Mouse (Mus musculus) left cerebral cortex, postnatal 14 days (tissue): ENCODE data around the gene Ncapd2. TPM values are rescaled to one million over a fixed set of nuclear protein-coding genes. Genes with fewer than 3 reads are reported as not detected.

Source experiments
- DNase-seq, 2 experiments: peaks; one replicate each; pipeline ENCODE4 v3.0.0; 2021 to 2022; ENCODE audit warnings: low spot score in 2 of 2, mixed read lengths in 1 of 2
- intact Hi-C: fragments of 180-260 bp; cut with DNase I; formaldehyde crosslinking; loops from one replicate; pipeline ENCODE4 v1.15.1; 2025
- microRNA-seq, 2 experiments: library from miRNA; unstranded; fragments of <30 nt; microRNA quantifications; one replicate each; pipeline ENCODE4 v1.2.0; 2022
- total RNA-seq, 2 experiments: library from RNA; stranded (reverse); gene quantifications; 2 replicates each; pipeline ENCODE4 v1.2.3; 2021

The Ncapd2 gene
- total RNA-seq, 2 experiments from 2014 or later: 23.5 to 29.6 TPM

- intact Hi-C loops: no loop called here
- no peak for DNase-seq
These were observed 61.6 kb downstream of the Ncapd2 start for GRCm38 (mm10) chr6:125129710-125130402.

- DNase-seq: no peak
- intact Hi-C loops: no loop called here
These were observed 62.8 kb downstream of the Ncapd2 start for GRCm38 (mm10) chr6:125128724-125129123.

GRCm38 (mm10) chr6:125119387-125119786, 72.1 kb downstream of the Ncapd2 start:
- no peak for DNase-seq
- intact Hi-C loops: no loop called here

Small RNA genes lying within 50 kb of the gene (microRNA-seq; reads per million reads assigned to microRNA genes)
- 1.1 to 1.7 reads per million in 2 experiments for gene Mir3098
- 0 reads per million in 2 experiments for gene Mir8113

Other genes with a start within 250 kb of the Ncapd2 start
- gene Cops7a, start 226.2 kb downstream of the Ncapd2 start, total RNA-seq: 100 to 1,000 TPM; 140 to 142 TPM
- 100 to 1,000 TPM; 130 to 142 TPM for gene Pianp, start 195.0 kb downstream of the Ncapd2 start, total RNA-seq
- gene Zfp384, start 182.6 kb downstream of the Ncapd2 start, total RNA-seq: 10 to 100 TPM; 41.7 to 42.6 TPM
- gene Ing4, start 151.9 kb downstream of the Ncapd2 start, total RNA-seq: 10 to 100 TPM; 60.8 to 61.1 TPM
- 1 to 10 TPM; 5.7 to 9.0 TPM for gene Acrbp, start 142.0 kb downstream of the Ncapd2 start, total RNA-seq
- gene Lpar5, start 123.8 kb downstream of the Ncapd2 start, total RNA-seq: under 1 TPM; 0.40 to 0.66 TPM
- gene Chd4, start 95.7 kb downstream of the Ncapd2 start, total RNA-seq: 100 to 1,000 TPM; 157 TPM
- gene Nop2, start 59.8 kb downstream of the Ncapd2 start, total RNA-seq: 10 to 100 TPM; 28.8 to 32.3 TPM
- gene Iffo1, start 46.5 kb downstream of the Ncapd2 start, total RNA-seq: 10 to 100 TPM; 51.9 to 57.4 TPM
- 1,000 to 10,000 TPM; 2,273 to 2,303 TPM for gene Gapdh, start 25.2 kb downstream of the Ncapd2 start, total RNA-seq
- gene Mrpl51, start 100 bp upstream of the Ncapd2 start, total RNA-seq: 10 to 100 TPM; 62.6 to 72.8 TPM
- gene Vamp1, start 23.9 kb upstream of the Ncapd2 start, total RNA-seq: 10 to 100 TPM; 46.0 to 46.6 TPM
- gene Tapbpl, start 40.2 kb upstream of the Ncapd2 start, total RNA-seq: 1 to 10 TPM; 2.0 to 2.9 TPM
- gene Cd27, start 45.3 kb upstream of the Ncapd2 start, total RNA-seq: not detected
- gene Tuba3a, start 94.3 kb upstream of the Ncapd2 start, total RNA-seq: not detected
- 1 to 10 TPM; 8.8 to 9.3 TPM for gene Ltbr, start 122.2 kb upstream of the Ncapd2 start, total RNA-seq
- gene Scnn1a, start 129.0 kb upstream of the Ncapd2 start, total RNA-seq: 1 to 10 TPM; 2.9 TPM
- gene Tnfrsf1a, start 157.7 kb upstream of the Ncapd2 start, total RNA-seq: 10 to 100 TPM; 11.5 to 12.3 TPM
- under 1 TPM; 0.13 to 0.30 TPM for gene Plekhg6, start 189.1 kb upstream of the Ncapd2 start, total RNA-seq